Mouse (Mus musculus): ENCODE measurements around the gene Dpagt1.
"Not testable (repeated sequence)": the region's sequence is repeated elsewhere in the genome, so short reads cannot be mapped to it uniquely, and the experiment has no call there.

Dpagt1 gene

GRCm38 (mm10) chr9:44337436-44338169 lies 11.8 kb downstream of the Dpagt1 start:
- DNase-seq (ENCODE audit: low read depth) = no peak

GRCm38 (mm10) chr9:44338574-44338973 lies 12.8 kb downstream of the Dpagt1 start:
- no peak for DNase-seq (ENCODE audit: low read depth)

GRCm38 (mm10) chr9:44341487-44341886 lies 15.7 kb downstream of the Dpagt1 start:
- DNase-seq (ENCODE audit: low read depth) = no peak

- DNase-seq (ENCODE audit: low read depth) = no peak
Measured at GRCm38 (mm10) chr9:44342173-44342572, 16.4 kb downstream of the Dpagt1 start.

GRCm38 (mm10) chr9:44342605-44343004 lies 16.8 kb downstream of the Dpagt1 start:
- DNase-seq (ENCODE audit: low read depth) = no peak

- no peak for DNase-seq (ENCODE audit: low read depth)
Measured at GRCm38 (mm10) chr9:44343290-44343689, 17.5 kb downstream of the Dpagt1 start.

- peak; percentile 89 for DNase-seq (ENCODE audit: low read depth)
Measured at GRCm38 (mm10) chr9:44343781-44344421, 18.1 kb downstream of the Dpagt1 start, which contains the start of gene Hmbs. Hmbs (minus strand) TSS chr9:44344228.

- no peak for DNase-seq (ENCODE audit: low read depth)
Measured at GRCm38 (mm10) chr9:44345570-44346433, 20.0 kb downstream of the Dpagt1 start.

- DNase-seq (ENCODE audit: low read depth) = no peak
Measured at GRCm38 (mm10) chr9:44347166-44347565, 21.3 kb downstream of the Dpagt1 start.

GRCm38 (mm10) chr9:44347621-44348020 lies 21.8 kb downstream of the Dpagt1 start:
- DNase-seq (ENCODE audit: low read depth) = no peak

- no peak for DNase-seq (ENCODE audit: low read depth)
Measured at GRCm38 (mm10) chr9:44348546-44348945, 22.7 kb downstream of the Dpagt1 start.

GRCm38 (mm10) chr9:44351396-44351795 lies 25.6 kb downstream of the Dpagt1 start:
- DNase-seq (ENCODE audit: low read depth) = no peak

GRCm38 (mm10) chr9:44352337-44352736 lies 26.5 kb downstream of the Dpagt1 start:
- no peak for DNase-seq (ENCODE audit: low read depth)

GRCm38 (mm10) chr9:44353142-44353541 lies 27.3 kb downstream of the Dpagt1 start:
- no peak for DNase-seq (ENCODE audit: low read depth)

GRCm38 (mm10) chr9:44357207-44357606 lies 31.4 kb downstream of the Dpagt1 start:
- no peak for DNase-seq (ENCODE audit: low read depth)

GRCm38 (mm10) chr9:44361190-44361917 lies 35.5 kb downstream of the Dpagt1 start, which contains the start of gene Vps11:
Vps11 (minus strand) TSS chr9:44361670.
- peak; percentile 98 for DNase-seq (ENCODE audit: low read depth)

GRCm38 (mm10) chr9:44361931-44362330 lies 36.1 kb downstream of the Dpagt1 start:
- DNase-seq (ENCODE audit: low read depth) = not testable (repeated sequence)

GRCm38 (mm10) chr9:44364480-44364879 lies 38.7 kb downstream of the Dpagt1 start:
- DNase-seq (ENCODE audit: low read depth) = peak; percentile 35

- no peak for DNase-seq (ENCODE audit: low read depth)
Measured at GRCm38 (mm10) chr9:44373386-44373785, 47.6 kb downstream of the Dpagt1 start.

- no peak for DNase-seq (ENCODE audit: low read depth)
Measured at GRCm38 (mm10) chr9:44376141-44376540, 50.3 kb downstream of the Dpagt1 start.

- not testable (repeated sequence) for DNase-seq (ENCODE audit: low read depth)
Measured at GRCm38 (mm10) chr9:44377335-44377734, 51.5 kb downstream of the Dpagt1 start.

Measured in c-Kit-positive CD71-negative TER-119-negative erythroid progenitor cells, embryonic 14.5 days (primary cell).